Mouse (Mus musculus) lung, postnatal 14 days (tissue): ENCODE measurements around the gene Vmn1r124.
"Not testable (repeated sequence)": the region's sequence is repeated elsewhere in the genome, so short reads cannot be mapped to it uniquely, and the experiment has no call there.

Source experiments
- DNase-seq: peaks from one replicate; pipeline ENCODE4 v3.0.0; 2021

Vmn1r124 gene

GRCm38 (mm10) chr7:21260517-21260916, at the start of gene Vmn1r124:
TSS of gene Vmn1r124 (minus strand) at chr7:21260617.
- not testable (repeated sequence) for DNase-seq

DNA sequence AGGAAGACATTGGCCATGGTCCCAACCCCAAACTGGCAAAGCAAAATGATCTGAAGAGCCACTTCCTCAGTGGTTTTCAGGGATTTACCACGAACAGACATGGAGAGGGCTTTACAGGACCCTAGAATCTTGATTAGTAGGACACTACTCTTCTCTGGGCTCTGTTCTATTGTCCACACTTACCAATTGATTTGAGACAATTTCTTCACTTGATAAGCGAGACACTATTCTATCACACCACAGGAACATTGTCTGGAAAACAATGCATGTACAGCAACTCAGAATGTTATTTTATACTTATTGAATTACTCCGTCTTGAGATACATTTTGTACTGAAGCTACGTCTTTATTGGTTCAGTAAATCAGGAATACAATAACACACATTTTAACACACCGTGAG, 41.0 kb upstream of the Vmn1r124 start, which contains the start of gene Vmn1r126:
Gene Vmn1r126, minus strand, starts transcription at position 101 of the 400 bp plus-strand sequence.
- not testable (repeated sequence) for DNase-seq

- not testable (repeated sequence) for DNase-seq
Measured at GRCm38 (mm10) chr7:21271879-21272278, 11.5 kb upstream of the Vmn1r124 start, which contains the start of gene Vmn1r125. TSS of gene Vmn1r125 (plus strand) at chr7:21272179.
